Mouse (Mus musculus): ENCODE measurements at regions not wholly inside any gene's neighbourhood (a gene's known extent, or its start where the extent isn't known, plus 50 kb on each side); places are given as distances from the start of the nearest gene placed in this dataset.
A peak's percentile ranks its signal among the peaks of the same experiment; 100 is the strongest.

DNA sequence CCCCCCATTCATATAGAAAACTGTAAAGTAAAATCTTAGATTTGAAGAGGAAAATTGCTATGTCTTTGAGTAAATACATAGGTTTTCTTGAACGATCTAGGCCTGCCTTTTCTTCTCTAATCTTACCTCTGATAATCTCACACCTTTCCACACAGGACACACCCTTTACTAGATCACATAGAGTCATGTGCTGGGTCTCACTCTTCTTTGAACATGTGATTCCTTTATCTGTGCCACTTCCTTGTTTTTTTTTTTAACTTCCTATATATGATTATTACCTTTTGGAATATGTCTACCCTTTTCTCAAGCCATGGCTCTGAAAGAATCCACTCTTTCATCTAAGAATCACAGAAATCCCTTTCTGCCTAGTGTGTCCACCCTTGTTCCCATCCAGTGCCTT, 136.2 kb downstream of the Klf5 start:
- Histone ChIP-seq H3K9me3 (ENCODE audit: control insufficient read depth, insufficient read depth, low read depth, low read length) (no peaks in the 10 kb centered on the region), H3K36me3 (ENCODE audit: control insufficient read depth, insufficient read depth, low read length, poor library complexity, severe bottlenecking) (no peaks in the 10 kb centered on the region), H3K27ac (ENCODE audit: insufficient read depth, low read depth, low read length, poor library complexity, severe bottlenecking) (no peak overlapping the region), H3K4me1 (ENCODE audit: control insufficient read depth in 2 of 2, insufficient read depth in 2 of 2, low read length in 2 of 2, poor library complexity in 1 of 2) (no peaks in the 10 kb centered on the region), H3K9ac (ENCODE audit: insufficient read depth, low read depth, low read length, poor library complexity, severe bottlenecking) (no peak overlapping the region), H3K4me3 (ENCODE audit: insufficient read depth in 1 of 2, low read depth in 1 of 2, low read length in 2 of 2, poor library complexity in 1 of 2, severe bottlenecking in 1 of 2) (no peak overlapping the region)
- no peak for TF ChIP-seq ZNF384 (IDR thresholded peaks at IDR 0.05; ENCODE audit: low read depth, low read length)
- no peak for TF ChIP-seq CHD2 (IDR thresholded peaks at IDR 0.05; ENCODE audit: low read depth, low read length)
- TF ChIP-seq HCFC1 (IDR thresholded peaks at IDR 0.05; ENCODE audit: borderline replicate concordance, insufficient read depth, low read length) = no peak
- TF ChIP-seq MAFK (IDR thresholded peaks at IDR 0.05; ENCODE audit: insufficient read depth, low read depth, low read length) = no peak
- TF ChIP-seq ZC3H11A (IDR thresholded peaks at IDR 0.05; ENCODE audit: borderline replicate concordance, low read depth, low read length) = no peak
- no peak for DNase-seq (ENCODE audit: low read depth, low spot score)
- in situ Hi-C loops (cut with MboI; ENCODE audit: low sequenced_read_pairs in 2 of 2, unreplicated experiment in 2 of 2) = no loop called here

DNA sequence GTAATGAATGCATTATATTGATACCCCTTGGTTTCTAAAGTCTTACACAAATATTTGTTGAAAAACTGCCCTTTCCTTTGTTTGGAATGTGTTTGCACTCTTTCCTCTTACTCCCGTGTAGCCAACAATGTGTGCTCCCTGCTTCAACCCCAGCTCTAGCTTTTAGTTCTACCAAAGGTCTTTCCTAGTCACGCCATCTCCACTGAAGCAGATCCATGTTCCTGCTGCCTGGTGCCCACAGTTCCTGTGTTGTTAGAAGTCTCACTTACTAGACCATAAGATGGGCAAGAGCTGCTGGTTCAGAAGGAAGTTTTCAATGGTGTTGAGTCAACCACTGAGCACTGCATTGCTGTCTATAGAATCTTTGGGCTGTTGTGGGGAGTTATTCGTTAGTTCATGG, 137.0 kb downstream of the Klf5 start:
- no peak for DNase-seq (ENCODE audit: low read depth, low spot score)
- Histone ChIP-seq H3K36me3 (ENCODE audit: control insufficient read depth, insufficient read depth, low read length, poor library complexity, severe bottlenecking) (no peaks in the 10 kb centered on the region), H3K27ac (ENCODE audit: insufficient read depth, low read depth, low read length, poor library complexity, severe bottlenecking) (no peak overlapping the region), H3K9me3 (ENCODE audit: control insufficient read depth, insufficient read depth, low read depth, low read length) (no peaks in the 10 kb centered on the region), H3K4me3 (ENCODE audit: insufficient read depth in 1 of 2, low read depth in 1 of 2, low read length in 2 of 2, poor library complexity in 1 of 2, severe bottlenecking in 1 of 2) (no peak overlapping the region), H3K4me1 (ENCODE audit: control insufficient read depth in 2 of 2, insufficient read depth in 2 of 2, low read length in 2 of 2, poor library complexity in 1 of 2) (no peaks in the 10 kb centered on the region), H3K9ac (ENCODE audit: insufficient read depth, low read depth, low read length, poor library complexity, severe bottlenecking) (no peak overlapping the region)
- TF ChIP-seq CHD2 (IDR thresholded peaks at IDR 0.05; ENCODE audit: low read depth, low read length) = no peak
- in situ Hi-C loops (cut with MboI; ENCODE audit: low sequenced_read_pairs in 2 of 2, unreplicated experiment in 2 of 2) = no loop called here

- in situ Hi-C loops (cut with MboI; ENCODE audit: low sequenced_read_pairs in 2 of 2, unreplicated experiment in 2 of 2) = no loop called here
- Histone ChIP-seq H3K9me3 (ENCODE audit: control insufficient read depth, insufficient read depth, low read depth, low read length) (no peaks in the 10 kb centered on the region), H3K36me3 (ENCODE audit: control insufficient read depth, insufficient read depth, low read length, poor library complexity, severe bottlenecking) (no peaks in the 10 kb centered on the region), H3K9ac (ENCODE audit: insufficient read depth, low read depth, low read length, poor library complexity, severe bottlenecking) (no peak overlapping the region), H3K4me1 (ENCODE audit: control insufficient read depth in 2 of 2, insufficient read depth in 2 of 2, low read length in 2 of 2, poor library complexity in 1 of 2) (no peaks in the 10 kb centered on the region), H3K4me3 (ENCODE audit: insufficient read depth in 1 of 2, low read depth in 1 of 2, low read length in 2 of 2, poor library complexity in 1 of 2, severe bottlenecking in 1 of 2) (no peak overlapping the region), H3K27ac (ENCODE audit: insufficient read depth, low read depth, low read length, poor library complexity, severe bottlenecking) (no peak overlapping the region)
- DNase-seq (ENCODE audit: low read depth, low spot score) = no peak
- no peak for TF ChIP-seq ZC3H11A (IDR thresholded peaks at IDR 0.05; ENCODE audit: borderline replicate concordance, low read depth, low read length)
- no peak for TF ChIP-seq CHD2 (IDR thresholded peaks at IDR 0.05; ENCODE audit: low read depth, low read length)
- TF ChIP-seq ZNF384 (IDR thresholded peaks at IDR 0.05; ENCODE audit: low read depth, low read length) = no peak
- TF ChIP-seq HCFC1 (IDR thresholded peaks at IDR 0.05; ENCODE audit: borderline replicate concordance, insufficient read depth, low read length) = no peak
- no peak for TF ChIP-seq MAFK (IDR thresholded peaks at IDR 0.05; ENCODE audit: insufficient read depth, low read depth, low read length)
These were observed 137.6 kb downstream of the Klf5 start for GRCm38 (mm10) chr14:99436051-99436450.

DNA sequence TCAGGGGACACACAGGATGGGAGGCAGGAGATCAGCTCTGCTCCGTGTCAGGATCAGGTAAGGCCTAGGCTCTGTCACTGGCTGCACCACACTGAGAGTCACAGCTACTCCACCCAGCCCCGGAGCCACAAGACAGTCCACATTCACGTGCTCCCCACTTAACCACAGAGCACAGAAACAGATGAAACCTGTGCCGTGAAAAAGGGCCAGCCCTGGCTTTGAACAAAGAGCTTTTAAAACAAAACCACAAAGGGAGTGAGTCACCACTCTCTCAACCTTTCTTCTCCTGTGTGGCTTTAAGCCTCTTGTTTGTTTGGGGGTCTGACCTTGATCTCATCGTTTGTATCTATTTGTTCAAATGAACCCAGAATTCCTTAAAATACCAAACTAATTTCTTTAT, 150.6 kb downstream of the Klf5 start:
- Histone ChIP-seq H3K9ac (ENCODE audit: insufficient read depth, low read depth, low read length, poor library complexity, severe bottlenecking) (no peak overlapping the region), H3K27ac (ENCODE audit: insufficient read depth, low read depth, low read length, poor library complexity, severe bottlenecking) (no peak overlapping the region), H3K36me3 (ENCODE audit: control insufficient read depth, insufficient read depth, low read length, poor library complexity, severe bottlenecking) (no peaks in the 10 kb centered on the region), H3K4me1 (ENCODE audit: control insufficient read depth in 2 of 2, insufficient read depth in 2 of 2, low read length in 2 of 2, poor library complexity in 1 of 2) (peaks cover 0 to 2% of the 10 kb centered on the region in 2 experiments; a peak in 1 of 4 replicates), H3K9me3 (ENCODE audit: control insufficient read depth, insufficient read depth, low read depth, low read length) (no peaks in the 10 kb centered on the region), H3K4me3 (ENCODE audit: insufficient read depth in 1 of 2, low read depth in 1 of 2, low read length in 2 of 2, poor library complexity in 1 of 2, severe bottlenecking in 1 of 2) (no peak overlapping the region)
- in situ Hi-C loops (cut with MboI; ENCODE audit: low sequenced_read_pairs in 2 of 2, unreplicated experiment in 2 of 2) = no loop called here
- no peak for TF ChIP-seq MAFK (IDR thresholded peaks at IDR 0.05; ENCODE audit: insufficient read depth, low read depth, low read length)
- DNase-seq (ENCODE audit: low read depth, low spot score) = peak; percentile 21

DNA sequence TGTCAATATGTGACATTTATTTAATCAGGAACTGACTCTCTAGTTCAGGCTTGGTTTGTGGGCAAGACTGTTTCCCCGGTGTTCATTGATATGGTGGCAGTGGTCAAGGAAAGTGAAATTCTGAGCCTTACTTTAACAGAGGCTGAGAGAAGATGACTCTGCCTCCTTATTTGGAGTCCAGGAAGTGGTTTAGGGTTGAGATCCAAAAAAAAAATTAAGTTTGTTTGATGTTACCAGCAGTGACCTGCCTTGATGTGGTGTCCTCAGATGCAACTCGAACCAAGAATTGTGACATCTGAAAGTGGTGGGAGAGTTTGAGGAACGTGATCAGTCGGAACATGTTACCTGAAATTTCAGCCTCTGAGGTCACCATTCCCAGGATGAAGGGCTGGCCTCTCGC, 151.4 kb downstream of the Klf5 start:
- no peak overlapping the region for H3K9ac ChIP-seq (ENCODE audit: insufficient read depth, low read depth, low read length, poor library complexity, severe bottlenecking)
- H3K4me3 ChIP-seq (ENCODE audit: insufficient read depth in 1 of 2, low read depth in 1 of 2, low read length in 2 of 2, poor library complexity in 1 of 2, severe bottlenecking in 1 of 2) = no peak overlapping the region
- in situ Hi-C loops (cut with MboI; ENCODE audit: low sequenced_read_pairs in 2 of 2, unreplicated experiment in 2 of 2) = no loop called here
- no peaks in the 10 kb centered on the region for H3K9me3 ChIP-seq (ENCODE audit: control insufficient read depth, insufficient read depth, low read depth, low read length)
- no peak for TF ChIP-seq HCFC1 (IDR thresholded peaks at IDR 0.05; ENCODE audit: borderline replicate concordance, insufficient read depth, low read length)
- no peak for TF ChIP-seq CHD2 (IDR thresholded peaks at IDR 0.05; ENCODE audit: low read depth, low read length)
- no peak for TF ChIP-seq MAFK (IDR thresholded peaks at IDR 0.05; ENCODE audit: insufficient read depth, low read depth, low read length)
- no peak for TF ChIP-seq ZC3H11A (IDR thresholded peaks at IDR 0.05; ENCODE audit: borderline replicate concordance, low read depth, low read length)
- TF ChIP-seq ZNF384 (IDR thresholded peaks at IDR 0.05; ENCODE audit: low read depth, low read length) = no peak
- H3K4me1 ChIP-seq (ENCODE audit: control insufficient read depth in 2 of 2, insufficient read depth in 2 of 2, low read length in 2 of 2, poor library complexity in 1 of 2) = peaks cover 0 to 2% of the 10 kb centered on the region in 2 experiments; a peak in 1 of 4 replicates
- no peak for DNase-seq (ENCODE audit: low read depth, low spot score)
- no peak overlapping the region for H3K27ac ChIP-seq (ENCODE audit: insufficient read depth, low read depth, low read length, poor library complexity, severe bottlenecking)
- H3K36me3 ChIP-seq (ENCODE audit: control insufficient read depth, insufficient read depth, low read length, poor library complexity, severe bottlenecking) = no peaks in the 10 kb centered on the region

All from ES-E14 (cell line).